Mouse (Mus musculus) testis, adult 2 months (tissue): ENCODE results near the gene 4931429L15Rik.
A peak's percentile ranks its signal among the peaks of the same experiment; 100 is the strongest.

Experiments
- CTCF ChIP-seq: fragments of 200-500 bp; IDR thresholded peaks from 2 replicates; pipeline ENCODE4 v1.5.1; 2012; ENCODE audit warnings: low read depth, mild to moderate bottlenecking, inconsistent platforms, low read length, moderate library complexity; ENCODE audit not compliant: control insufficient read depth, insufficient read depth, insufficient replicate concordance
- POLR2A ChIP-seq: fragments of 200-500 bp; IDR thresholded peaks from 2 replicates; pipeline ENCODE4 v1.6.1; 2012; ENCODE audit warnings: low read depth, mild to moderate bottlenecking, inconsistent platforms, low read length, moderate library complexity; ENCODE audit not compliant: control insufficient read depth

GRCm38 (mm10) chr9:46317957-46318356 is 1.8 kb downstream of the 4931429L15Rik start:
- TF ChIP-seq CTCF = peak; percentile 39; the same call in 1 of the 2 replicates
- no peak for TF ChIP-seq POLR2A
